Mouse (Mus musculus): ENCODE data around the gene Maml3. TPM values are rescaled to one million over a fixed set of nuclear protein-coding genes. Genes with fewer than 3 reads are reported as not detected.

Gene Maml3
- polyA plus RNA-seq, 1 experiment from 2014 or later, result 2.9 TPM

GRCm38 (mm10) chr3:51905903-51906302 lies 199.0 kb downstream of the Maml3 start:
- H3K27me3 ChIP-seq (ENCODE audit: control insufficient read depth, insufficient read depth, low read length), result no peaks in the 10 kb centered on the region
- ATAC-seq (ENCODE audit: low FRiP score, low TSS enrichment), result no peak; the same call in 1 of the 2 replicates
- H3K36me3 ChIP-seq (ENCODE audit: control insufficient read depth, insufficient read depth, low read length), result no peaks in the 10 kb centered on the region
- no peak for TF ChIP-seq CTCF (IDR thresholded peaks at IDR 0.05; ENCODE audit: low read depth)
- no peak for TF ChIP-seq EP300 (optimal IDR thresholded peaks at IDR 0.05)
- H3K9ac ChIP-seq (ENCODE audit: low read length), result no peak overlapping the region
- H3K4me1 ChIP-seq (replicated peaks; ENCODE audit: control insufficient read depth, insufficient read depth), result 0 out of 2 replicates have a peak, but pooled peaks cover 6% of the 10 kb centered on the region
- 44% methylated on average over 9 of the region's 9 CpGs for WGBS
- H3K27ac ChIP-seq (replicated peaks), result no peak overlapping the region
- no peaks in the 10 kb centered on the region for H3K9me3 ChIP-seq (ENCODE audit: control insufficient read depth, low read length)
- no peak overlapping the region for H3K4me3 ChIP-seq (ENCODE audit: low read depth, low read length)
- no peak overlapping the region for H3K4me2 ChIP-seq (replicated peaks; ENCODE audit: low read depth)
- no peak for DNase-seq (ENCODE audit: low spot score)

DNA sequence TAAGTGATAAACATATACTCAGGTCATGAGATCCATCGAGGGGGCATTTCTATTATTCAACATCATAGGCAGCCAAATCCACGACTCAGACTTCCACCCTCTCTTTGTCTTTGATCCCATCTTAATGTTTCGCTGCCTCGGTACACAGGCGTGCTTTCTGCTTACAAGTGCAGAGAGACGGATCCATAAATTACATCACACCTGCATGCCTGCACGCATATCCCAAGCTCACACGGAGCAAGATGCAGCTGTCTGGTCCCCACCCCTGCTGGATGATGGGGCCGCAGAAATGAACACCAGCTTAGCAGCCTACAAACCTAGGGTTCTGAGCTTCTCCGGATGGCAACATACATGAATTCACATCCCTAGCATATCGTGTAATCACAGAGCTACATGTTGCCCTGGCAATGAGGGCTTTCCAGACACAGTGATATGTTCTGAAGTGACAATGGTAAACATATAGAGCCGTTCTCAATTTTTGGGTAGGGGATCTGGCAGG lies 200.5 kb downstream of the Maml3 start:
- Histone ChIP-seq H3K4me1 (replicated peaks; ENCODE audit: control insufficient read depth, insufficient read depth) (0 out of 2 replicates have a peak, but pooled peaks cover 8% of the 10 kb centered on the region), H3K27me3 (ENCODE audit: control insufficient read depth, insufficient read depth, low read length) (no peaks in the 10 kb centered on the region), H3K4me2 (replicated peaks; ENCODE audit: low read depth) (no peak overlapping the region), H3K4me3 (ENCODE audit: low read depth, low read length) (no peak overlapping the region), H3K36me3 (ENCODE audit: control insufficient read depth, insufficient read depth, low read length) (no peaks in the 10 kb centered on the region), H3K9me3 (ENCODE audit: control insufficient read depth, low read length) (no peaks in the 10 kb centered on the region), H3K9ac (ENCODE audit: low read length) (no peak overlapping the region), H3K27ac (replicated peaks) (no peak overlapping the region)
- DNase-seq (ENCODE audit: low spot score) (no peak), ATAC-seq (ENCODE audit: low FRiP score, low TSS enrichment) (no peak)
- 47% methylated on average over 12 of the region's 12 CpGs for WGBS
- TF ChIP-seq EP300 (optimal IDR thresholded peaks at IDR 0.05) (no peak), CTCF (IDR thresholded peaks at IDR 0.05; ENCODE audit: low read depth) (no peak)

DNA sequence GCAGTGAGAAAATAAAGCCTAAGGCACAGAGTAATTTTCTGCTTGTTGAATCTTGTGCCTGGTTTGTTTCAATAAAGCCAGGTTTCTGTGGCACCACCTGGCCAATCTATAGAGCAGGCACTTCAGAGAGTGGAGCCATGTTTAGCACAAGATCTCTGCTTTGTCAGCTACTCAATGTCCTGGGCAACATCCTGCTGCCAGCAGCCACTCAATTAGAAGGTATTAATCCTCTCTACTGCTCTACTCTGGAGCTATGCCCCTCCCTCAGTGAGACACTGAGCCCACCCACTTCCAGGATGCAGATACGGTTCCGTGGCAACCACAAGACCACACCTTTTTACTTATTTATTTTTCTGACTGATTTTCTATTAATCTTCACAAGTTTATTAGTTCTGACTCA lies 203.7 kb downstream of the Maml3 start:
- Histone ChIP-seq H3K27me3 (ENCODE audit: control insufficient read depth, insufficient read depth, low read length) (no peaks in the 10 kb centered on the region), H3K4me1 (replicated peaks; ENCODE audit: control insufficient read depth, insufficient read depth) (0 out of 2 replicates have a peak, but pooled peaks cover 5% of the 10 kb centered on the region), H3K36me3 (ENCODE audit: control insufficient read depth, insufficient read depth, low read length) (no peaks in the 10 kb centered on the region), H3K4me2 (replicated peaks; ENCODE audit: low read depth) (no peak overlapping the region), H3K9ac (ENCODE audit: low read length) (no peak overlapping the region), H3K4me3 (ENCODE audit: low read depth, low read length) (no peak overlapping the region), H3K27ac (replicated peaks) (no peak overlapping the region), H3K9me3 (ENCODE audit: control insufficient read depth, low read length) (no peaks in the 10 kb centered on the region)
- ATAC-seq (ENCODE audit: low FRiP score, low TSS enrichment), result peak; percentile 61
- WGBS, result 25% methylated on average over 2 of the region's 2 CpGs
- no peak for DNase-seq (ENCODE audit: low spot score)
- no peak for TF ChIP-seq CTCF (IDR thresholded peaks at IDR 0.05; ENCODE audit: low read depth)
- TF ChIP-seq EP300 (optimal IDR thresholded peaks at IDR 0.05), result no peak

GRCm38 (mm10) chr3:51894514-51894913 lies 210.4 kb downstream of the Maml3 start:
- TF ChIP-seq EP300 (optimal IDR thresholded peaks at IDR 0.05), result no peak
- TF ChIP-seq CTCF (IDR thresholded peaks at IDR 0.05; ENCODE audit: low read depth), result peak; percentile 50
- H3K27me3 ChIP-seq (ENCODE audit: control insufficient read depth, insufficient read depth, low read length), result no peaks in the 10 kb centered on the region
- H3K36me3 ChIP-seq (ENCODE audit: control insufficient read depth, insufficient read depth, low read length), result no peaks in the 10 kb centered on the region
- no peaks in the 10 kb centered on the region for H3K9me3 ChIP-seq (ENCODE audit: control insufficient read depth, low read length)
- H3K27ac ChIP-seq (replicated peaks), result no peak overlapping the region
- DNase-seq (ENCODE audit: low spot score), result no peak
- no peak overlapping the region for H3K4me3 ChIP-seq (ENCODE audit: low read depth, low read length)
- H3K9ac ChIP-seq (ENCODE audit: low read length), result no peak overlapping the region
- H3K4me2 ChIP-seq (replicated peaks; ENCODE audit: low read depth), result no peak overlapping the region
- 82% methylated on average over 8 of the region's 8 CpGs for WGBS
- ATAC-seq (ENCODE audit: low FRiP score, low TSS enrichment), result no peak
- H3K4me1 ChIP-seq (replicated peaks; ENCODE audit: control insufficient read depth, insufficient read depth), result no peaks in the 10 kb centered on the region; the same call in 1 of the 2 replicates

DNA sequence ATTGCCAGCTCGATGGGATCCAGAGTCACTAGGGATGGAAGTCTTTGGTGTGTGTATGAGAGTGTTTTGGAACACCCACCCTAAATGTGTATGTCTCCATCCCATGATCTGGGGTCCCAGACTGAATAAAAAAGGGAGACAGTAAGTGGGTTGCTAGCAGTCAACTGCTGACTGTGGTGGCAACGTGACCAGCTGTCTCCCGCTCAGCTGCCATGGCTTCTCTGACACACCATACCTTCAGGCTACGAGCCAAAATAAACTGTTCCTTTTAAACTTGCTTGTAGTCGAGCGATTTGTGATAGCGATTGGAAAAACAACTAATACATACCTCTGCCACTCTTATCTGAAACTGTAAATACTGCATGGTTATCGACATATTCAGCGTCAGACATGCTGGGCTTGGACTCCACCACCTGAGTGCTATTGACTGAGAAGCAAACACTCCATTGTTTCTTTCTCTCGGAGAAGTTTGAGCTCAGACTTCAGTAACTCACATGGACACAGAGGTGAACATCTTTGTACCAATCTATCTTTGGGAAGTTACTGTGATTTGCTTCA lies 213.2 kb downstream of the Maml3 start:
- H3K27ac ChIP-seq (replicated peaks), result no peak overlapping the region
- 53% methylated on average over 10 of the region's 10 CpGs for WGBS
- H3K4me1 ChIP-seq (replicated peaks; ENCODE audit: control insufficient read depth, insufficient read depth), result peaks cover 2% of the 10 kb centered on the region; the same call in 1 of the 2 replicates
- H3K9me3 ChIP-seq (ENCODE audit: control insufficient read depth, low read length), result no peaks in the 10 kb centered on the region
- DNase-seq (ENCODE audit: low spot score) (peak; percentile 43), ATAC-seq (ENCODE audit: low FRiP score, low TSS enrichment) (peak; percentile 78)
- no peaks in the 10 kb centered on the region for H3K27me3 ChIP-seq (ENCODE audit: control insufficient read depth, insufficient read depth, low read length)
- no peak overlapping the region for H3K9ac ChIP-seq (ENCODE audit: low read length)
- H3K4me2 ChIP-seq (replicated peaks; ENCODE audit: low read depth), result no peak overlapping the region
- H3K4me3 ChIP-seq (ENCODE audit: low read depth, low read length), result no peak overlapping the region
- H3K36me3 ChIP-seq (ENCODE audit: control insufficient read depth, insufficient read depth, low read length), result no peaks in the 10 kb centered on the region
- TF ChIP-seq CTCF (IDR thresholded peaks at IDR 0.05; ENCODE audit: low read depth) (no peak), EP300 (optimal IDR thresholded peaks at IDR 0.05) (no peak)

DNA sequence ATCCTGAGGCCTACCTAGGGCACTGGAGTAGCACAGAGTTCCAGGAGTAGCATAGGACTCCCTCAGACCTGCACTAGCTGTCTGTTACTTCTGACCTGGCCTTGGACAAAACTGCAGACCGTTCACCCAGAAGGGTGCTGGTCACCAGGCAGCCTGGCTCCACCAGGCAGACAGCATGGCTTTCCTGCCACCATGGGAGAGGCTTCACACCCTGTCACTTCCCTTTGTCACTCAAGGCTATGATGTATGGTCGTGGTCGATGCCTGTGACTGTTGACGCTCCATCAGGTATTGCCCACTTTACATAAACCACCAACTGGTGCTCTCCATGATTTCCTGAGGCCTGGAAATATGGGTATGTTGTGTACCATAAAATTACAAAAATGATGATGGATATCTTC lies 214.7 kb downstream of the Maml3 start:
- TF ChIP-seq CTCF (IDR thresholded peaks at IDR 0.05; ENCODE audit: low read depth), result no peak
- TF ChIP-seq EP300 (optimal IDR thresholded peaks at IDR 0.05), result no peak
- Histone ChIP-seq H3K9me3 (ENCODE audit: control insufficient read depth, low read length) (no peaks in the 10 kb centered on the region), H3K27me3 (ENCODE audit: control insufficient read depth, insufficient read depth, low read length) (no peaks in the 10 kb centered on the region), H3K4me1 (replicated peaks; ENCODE audit: control insufficient read depth, insufficient read depth) (peaks cover 2% of the 10 kb centered on the region; the same call in 1 of the 2 replicates), H3K27ac (replicated peaks) (0 out of 2 replicates have a peak overlapping the region, but pooled peaks have one; percentile 18), H3K9ac (ENCODE audit: low read length) (no peak overlapping the region), H3K36me3 (ENCODE audit: control insufficient read depth, insufficient read depth, low read length) (no peaks in the 10 kb centered on the region), H3K4me3 (ENCODE audit: low read depth, low read length) (no peak overlapping the region), H3K4me2 (replicated peaks; ENCODE audit: low read depth) (no peak overlapping the region)
- DNase-seq (ENCODE audit: low spot score), result no peak
- ATAC-seq (ENCODE audit: low FRiP score, low TSS enrichment), result no peak
- WGBS, result 65% methylated on average over 4 of the region's 4 CpGs

Data from stomach, postnatal 0 days (tissue).